Mouse (Mus musculus) thymus, adult 2 months (tissue): ENCODE data around the gene Tmem74b.

ENCODE experiments used
- CTCF ChIP-seq: fragments of 200-500 bp; IDR thresholded peaks from 2 replicates; pipeline ENCODE4 v1.5.1; 2012; ENCODE audit warnings: mild to moderate bottlenecking, control low read depth, low read length, moderate library complexity, borderline replicate concordance; ENCODE audit not compliant: control insufficient read depth, poor library complexity, insufficient read depth; ENCODE audit errors: extremely low read depth
- POLR2A ChIP-seq: fragments of 200-500 bp; IDR thresholded peaks from 2 replicates; pipeline ENCODE4 v1.6.1; 2012; ENCODE audit warnings: mild to moderate bottlenecking, low read length, control low read depth, moderate library complexity; ENCODE audit not compliant: control insufficient read depth, poor library complexity, insufficient read depth; ENCODE audit errors: extremely low read depth

- no peak for TF ChIP-seq CTCF
- no peak for TF ChIP-seq POLR2A
Observed at GRCm38 (mm10) chr2:151701231-151702145, at the start of gene Tmem74b.
